Comparison of ENCODE assay signal across 8 mouse cellular contexts in the genomic region with DNA sequence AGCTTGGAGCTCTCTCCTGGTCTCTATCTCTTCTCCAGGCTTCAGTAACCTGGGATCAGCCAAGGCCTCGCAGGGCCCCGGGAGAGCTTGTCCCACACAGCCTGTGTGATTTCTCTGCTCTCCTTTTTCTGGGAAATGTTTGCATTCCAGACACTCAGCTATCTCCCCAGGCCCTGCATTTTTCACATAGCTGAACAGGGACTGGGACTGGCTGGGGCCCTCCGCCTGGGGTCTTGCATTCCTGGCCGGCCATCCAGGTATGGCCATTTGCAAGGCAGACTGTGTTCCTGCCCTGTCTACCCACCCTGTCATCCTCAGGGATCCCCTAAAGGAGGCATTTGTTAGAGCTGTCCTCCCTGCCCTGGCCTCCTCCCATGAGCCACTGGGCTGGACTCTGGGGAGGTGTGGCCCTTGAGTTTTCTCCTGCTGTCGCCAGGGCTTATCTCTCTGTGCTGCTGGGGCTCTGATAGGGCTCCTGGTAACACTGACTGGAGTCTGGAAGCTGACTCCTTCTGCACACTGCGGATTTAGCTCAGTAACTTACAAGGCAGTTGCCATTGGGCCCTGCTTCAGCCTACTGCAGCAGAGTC. TPM values are rescaled to one million over a fixed set of nuclear protein-coding genes. Genes with fewer than 3 reads are reported as not detected.
A peak's percentile ranks its signal among the peaks of the same experiment; 100 is the strongest.
DNase-seq lines count a peak whose midpoint lies in the region; TF ChIP-seq lines count a peak whose summit lies in the region.
"Had no signal": no experiment of that assay in that cellular context is flagged by ENCODE, and none has a peak within 500 bp of the region (broad histone marks: within the 10 kb centered on the region; RNA-seq: fewer than 3 reads in every experiment).

No protein-coding gene starts in this region.

- peak; percentile 57 for DNase-seq in ES-E14 (ENCODE audit: low read depth, low spot score)
- peak; percentile 26 for DNase-seq in NIH3T3 (ENCODE audit: low read depth)
- DNase-seq in heart, embryonic 10.5 days (ENCODE audit: low spot score) = peak; percentile 97
- peak; percentile 55 to 61 for DNase-seq in kidney, postnatal 36 days
- peak; percentile 59 to 75 for DNase-seq in spleen, postnatal 4 days (ENCODE audit: low spot score in 2 of 2)
- no peak for DNase-seq in frontal cortex, postnatal 25 days (ENCODE audit: low spot score in 2 of 2)
- DNase-seq in layer of hippocampus, adult 2 months (ENCODE audit: low spot score in 2 of 2) = no peak

- H3K9me3 ChIP-seq in ES-E14 (ENCODE audit: control insufficient read depth, insufficient read depth, low read depth, low read length) = no peaks in the 10 kb centered on the region
- no peaks in the 10 kb centered on the region for H3K9me3 ChIP-seq in heart, embryonic 10.5 days

- H3K36me3 ChIP-seq in ES-E14 (ENCODE audit: control insufficient read depth, insufficient read depth, low read length, poor library complexity, severe bottlenecking) = peaks cover 20% of the 10 kb centered on the region; the same call in 1 of the 2 replicates
- H3K36me3 ChIP-seq in heart, embryonic 10.5 days = peaks cover 30% of the 10 kb centered on the region

- in situ Hi-C loops in ES-E14 (cut with MboI; ENCODE audit: low sequenced_read_pairs in 2 of 2, unreplicated experiment in 2 of 2) = no loop called here

- no peak overlapping the region; a peak in 1 of 4 replicates for H3K4me3 ChIP-seq in ES-E14 (ENCODE audit: insufficient read depth in 1 of 2, low read depth in 1 of 2, low read length in 2 of 2, poor library complexity in 1 of 2, severe bottlenecking in 1 of 2)
- H3K4me3 ChIP-seq in heart, embryonic 10.5 days = peak overlapping the region; percentile 36; the same call in 1 of the 2 replicates
- H3K4me3 ChIP-seq in layer of hippocampus, adult 2 months = no peak overlapping the region

- peaks cover 24 to 62% of the 10 kb centered on the region in 2 experiments for H3K4me1 ChIP-seq in ES-E14 (ENCODE audit: control insufficient read depth in 2 of 2, insufficient read depth in 2 of 2, low read length in 2 of 2, poor library complexity in 1 of 2)
- H3K4me1 ChIP-seq in heart, embryonic 10.5 days = peaks cover 71% of the 10 kb centered on the region

- H3K27ac ChIP-seq in ES-E14 (ENCODE audit: insufficient read depth, low read depth, low read length, poor library complexity, severe bottlenecking) = peak overlapping the region; percentile 87
- peak overlapping the region; percentile 93 for H3K27ac ChIP-seq in heart, embryonic 10.5 days
- no peak overlapping the region for H3K27ac ChIP-seq in layer of hippocampus, adult 2 months

- peak overlapping the region; percentile 19; the same call in 1 of the 2 replicates for H3K9ac ChIP-seq in ES-E14 (ENCODE audit: insufficient read depth, low read depth, low read length, poor library complexity, severe bottlenecking)

- no peaks in the 10 kb centered on the region for H3K27me3 ChIP-seq in heart, embryonic 10.5 days (ENCODE audit: insufficient read depth, poor library complexity, severe bottlenecking)

- no peak for TF ChIP-seq CTCF in layer of hippocampus, adult 2 months (conservative IDR thresholded peaks at IDR 0.05)

- WGBS in heart, embryonic 10.5 days = 3% methylated on average over 6 of the region's 6 CpGs

TF ChIP-seq in ES-E14, 5 proteins besides CTCF, POLR2A, EP300 and RAD21:
- no peak for TF ChIP-seq HCFC1 (IDR thresholded peaks at IDR 0.05; ENCODE audit: borderline replicate concordance, insufficient read depth, low read length)
- 0 out of 2 replicates have a peak, but pooled peaks have one; percentile 52 for TF ChIP-seq CHD2 (IDR thresholded peaks at IDR 0.05; ENCODE audit: low read depth, low read length)
- no peak for TF ChIP-seq MAFK (IDR thresholded peaks at IDR 0.05; ENCODE audit: insufficient read depth, low read depth, low read length)
- TF ChIP-seq ZC3H11A (IDR thresholded peaks at IDR 0.05; ENCODE audit: borderline replicate concordance, low read depth, low read length) = no peak
- no peak for TF ChIP-seq ZNF384 (IDR thresholded peaks at IDR 0.05; ENCODE audit: low read depth, low read length)

RNA-seq across cellular contexts. Expression of gene Myo15b, which starts 16.1 kb away (rescaled TPM):
- 4.6 and 7.7 TPM in 2 replicates for total RNA-seq in ES-E14 (2012; rRNA removed)
- polyA plus RNA-seq in heart, embryonic 10.5 days (2016; fragmentation: Nextera tagmentation; extraction: Ambion mirVana) = 0.23 and 0.31 TPM in 2 replicates
- total RNA-seq in layer of hippocampus, adult 2 months (2021) = under 1 TPM; 0.22 to 0.41 TPM

RNA-seq across cellular contexts. Expression of gene Llgl2, which starts 18.2 kb away (rescaled TPM):
- 96.5 and 145 TPM in 2 replicates for total RNA-seq in ES-E14 (2012; rRNA removed)
- polyA plus RNA-seq in heart, embryonic 10.5 days (2016; fragmentation: Nextera tagmentation; extraction: Ambion mirVana) = 35.0 and 40.8 TPM in 2 replicates
- total RNA-seq in layer of hippocampus, adult 2 months (2021) = 1 to 10 TPM; 1.6 to 2.3 TPM

RNA-seq across cellular contexts. Expression of gene Tsen54, which starts 27.5 kb away (rescaled TPM):
- total RNA-seq in ES-E14 (2012; rRNA removed) = 63.6 and 64.4 TPM in 2 replicates
- polyA plus RNA-seq in heart, embryonic 10.5 days (2016; fragmentation: Nextera tagmentation; extraction: Ambion mirVana) = 39.1 and 41.7 TPM in 2 replicates
- 10 to 100 TPM; 11.8 to 13.0 TPM for total RNA-seq in layer of hippocampus, adult 2 months (2021)

RNA-seq across cellular contexts. Expression of gene Caskin2, which starts 28.6 kb away (rescaled TPM):
- 9.6 and 10.5 TPM in 2 replicates for total RNA-seq in ES-E14 (2012; rRNA removed)
- polyA plus RNA-seq in heart, embryonic 10.5 days (2016; fragmentation: Nextera tagmentation; extraction: Ambion mirVana) = 18.7 and 21.4 TPM in 2 replicates
- 10 to 100 TPM; 17.7 to 19.7 TPM for total RNA-seq in layer of hippocampus, adult 2 months (2021)

RNA-seq across cellular contexts. Expression of gene Smim5, which starts 57.7 kb away (rescaled TPM):
- total RNA-seq in ES-E14 (2012; rRNA removed) = 0.67 TPM in 1 of 2 replicates, not detected in the other
- polyA plus RNA-seq in heart, embryonic 10.5 days (2016; fragmentation: Nextera tagmentation; extraction: Ambion mirVana) = 13.7 and 17.9 TPM in 2 replicates
- total RNA-seq in layer of hippocampus, adult 2 months (2021) = 1 to 10 TPM in 1 of 2 experiments, under 1 TPM in 1; 0.54 to 1.3 TPM
- polyA plus RNA-seq: testis, adult 2 months had no signal

Comparison
In these comparisons a context has a peak if more than half of its experiments do, and no peak if none do; other contexts are left out.
1. DNase-seq: peak in ES-E14 (single experiment), NIH3T3 (single experiment), heart, embryonic 10.5 days (single experiment), kidney, postnatal 36 days (2 of 2) and spleen, postnatal 4 days (2 of 2); none in frontal cortex, postnatal 25 days (0 of 2) and layer of hippocampus, adult 2 months (0 of 2).
2. RNA of gene Llgl2, which starts 18.2 kb away (total RNA-seq): 96.5 to 145 TPM in ES-E14; 1.6 to 2.3 TPM in layer of hippocampus, adult 2 months; every median in the first group is over 10 times any median in the second.